18 mouse cellular contexts compared by ENCODE assay signal in genomic region chr15:79900751-79901150, GRCm38 (mm10). TPM values are rescaled to one million over a fixed set of nuclear protein-coding genes. Genes with fewer than 3 reads are reported as not detected.
DNase-seq lines count a peak whose midpoint lies in the region; ATAC-seq lines count a peak whose summit lies in the region.
"Had no signal": no experiment of that assay in that cellular context is flagged by ENCODE, and none has a peak within 500 bp of the region (broad histone marks: within the 10 kb centered on the region; RNA-seq: fewer than 3 reads in every experiment).

No protein-coding gene starts in this region.

- no peak for DNase-seq in heart, postnatal 14 days
- peak; percentile 72 for DNase-seq in A20 (ENCODE audit: low read depth, low spot score)
- DNase-seq in ES-CJ7 (ENCODE audit: low read depth, low spot score) = peak; percentile 72
- DNase-seq in naive thymus-derived CD4-positive, alpha-beta T cell, adult 2 months (ENCODE audit: low read depth) = peak; percentile 43
- DNase-seq in retina, embryonic 14.5 days (ENCODE audit: low spot score) = no peak
- DNase-seq in cerebellum, adult 9-11 months = no peak
- DNase-seq: cerebellum, adult 2 months; kidney, adult 11 months; kidney, postnatal 25 days; lung, postnatal 10 days; thymus, adult 18-20 months had no signal

- 75% methylated on average over 7 of the region's 7 CpGs for WGBS in heart, embryonic 16.5 days

- no peaks in the 10 kb centered on the region for H3K9me3 ChIP-seq in heart, embryonic 16.5 days (replicated peaks; ENCODE audit: control insufficient read depth, low read length)
- H3K9me3 ChIP-seq: embryonic facial prominence, embryonic 12.5 days; forebrain, embryonic 12.5 days; hindbrain, embryonic 10.5 days; midbrain, embryonic 12.5 days; neural tube, embryonic 13.5 days had no signal

- H3K4me3 ChIP-seq in heart, embryonic 16.5 days (ENCODE audit: low read length) = no peak overlapping the region
- H3K4me3 ChIP-seq: embryonic facial prominence, embryonic 12.5 days; forebrain, embryonic 12.5 days; hindbrain, embryonic 10.5 days; midbrain, embryonic 12.5 days; neural tube, embryonic 13.5 days had no signal

- no peak overlapping the region for H3K4me2 ChIP-seq in heart, embryonic 16.5 days (ENCODE audit: low read depth, low read length)
- H3K4me2 ChIP-seq: embryonic facial prominence, embryonic 12.5 days; forebrain, embryonic 12.5 days; midbrain, embryonic 12.5 days; neural tube, embryonic 13.5 days had no signal

- H3K4me1 ChIP-seq in heart, embryonic 16.5 days (ENCODE audit: control insufficient read depth, insufficient read depth, low read length) = no peaks in the 10 kb centered on the region
- H3K4me1 ChIP-seq: embryonic facial prominence, embryonic 12.5 days; forebrain, embryonic 12.5 days; midbrain, embryonic 12.5 days; neural tube, embryonic 13.5 days had no signal

- intact Hi-C loops in heart, postnatal 14 days (cut with DNase I) = no loop called here

- peak overlapping the region; percentile 41; the same call in 1 of the 2 replicates for H3K27ac ChIP-seq in heart, embryonic 16.5 days (ENCODE audit: low read length)
- H3K27ac ChIP-seq: forebrain, embryonic 12.5 days; hindbrain, embryonic 10.5 days; midbrain, embryonic 12.5 days; neural tube, embryonic 13.5 days had no signal

- no peak for ATAC-seq in heart, embryonic 16.5 days (replicated peaks; ENCODE audit: extremely low read depth, insufficient read depth, low FRiP score)
- ATAC-seq in erythroblast, adult 5-6 weeks (replicated peaks; ENCODE audit: low FRiP score, poor library complexity, severe bottlenecking) = no peak

- H3K27me3 ChIP-seq in heart, embryonic 16.5 days (ENCODE audit: control insufficient read depth, insufficient read depth, low read length) = no peaks in the 10 kb centered on the region
- H3K27me3 ChIP-seq: embryonic facial prominence, embryonic 12.5 days; forebrain, embryonic 12.5 days; midbrain, embryonic 12.5 days; neural tube, embryonic 13.5 days had no signal

- no peak overlapping the region for H3K9ac ChIP-seq in heart, embryonic 16.5 days (ENCODE audit: low read length)
- H3K9ac ChIP-seq: embryonic facial prominence, embryonic 12.5 days; forebrain, embryonic 12.5 days; midbrain, embryonic 12.5 days; neural tube, embryonic 13.5 days had no signal

- H3K36me3 ChIP-seq in heart, embryonic 16.5 days (ENCODE audit: control insufficient read depth, insufficient read depth) = peaks cover 5% of the 10 kb centered on the region
- H3K36me3 ChIP-seq: embryonic facial prominence, embryonic 12.5 days; forebrain, embryonic 12.5 days; hindbrain, embryonic 10.5 days; midbrain, embryonic 12.5 days; neural tube, embryonic 13.5 days had no signal

RNA-seq across cellular contexts. Expression of gene Apobec3, which starts 9.3 kb away (rescaled TPM):
- 25.1 and 40.7 TPM in 2 replicates for polyA plus RNA-seq in heart, embryonic 16.5 days (2015; fragmentation: Nextera tagmentation; extraction: Ambion mirVana)
- total RNA-seq in heart, postnatal 14 days (2021) = 10 to 100 TPM; 13.0 to 14.4 TPM
- 79.8 and 80.1 TPM in 2 replicates for total RNA-seq in erythroblast, adult 5-6 weeks (2015; ENCODE audit: low replicate concordance)
- total RNA-seq in erythroblast, adult 5-6 weeks (2017; ENCODE audit: low replicate concordance) = 73.5 and 75.2 TPM in 2 replicates

Comparison
In these comparisons a context has a peak if more than half of its experiments do, and no peak if none do; other contexts are left out.
1. DNase-seq: peak in A20 (single experiment), ES-CJ7 (single experiment) and naive thymus-derived CD4-positive, alpha-beta T cell, adult 2 months (single experiment); none in heart, postnatal 14 days (0 of 2), retina, embryonic 14.5 days (single experiment) and cerebellum, adult 9-11 months (single experiment).
2. RNA of gene Apobec3, which starts 9.3 kb away (total RNA-seq): 73.5 to 80.1 TPM in erythroblast, adult 5-6 weeks; 13.0 to 14.4 TPM in heart, postnatal 14 days; every median in the first group is over 4 times any median in the second.